Mouse (Mus musculus) forebrain, embryonic 13.5 days (tissue): ENCODE results near the gene Slc24a2. TPM values are rescaled to one million over a fixed set of nuclear protein-coding genes. Genes with fewer than 3 reads are reported as not detected.
A peak's percentile ranks its signal among the peaks of the same experiment; 100 is the strongest.

ENCODE experiments used
- ATAC-seq: fragments of 200-750 bp; cut with Nextera tagmentation; 2 replicates; pipeline ENCODE4 v1.8.0; 2017
- H3K27ac ChIP-seq: fragments of 300-500 bp; sonication (generic); 2 replicates; pipeline ENCODE4 v1.5.1; 2015; ENCODE audit warnings: inconsistent platforms, mild to moderate bottlenecking, moderate library complexity
- H3K27me3 ChIP-seq: fragments of 300-500 bp; sonication (generic); 2 replicates; pipeline ENCODE4 v1.6.1; 2015; ENCODE audit warnings: mild to moderate bottlenecking, inconsistent platforms
- H3K36me3 ChIP-seq: fragments of 300-500 bp; sonication (generic); 2 replicates; pipeline ENCODE4 v1.6.1; 2015; ENCODE audit warnings: mild to moderate bottlenecking, inconsistent platforms; ENCODE audit not compliant: poor library complexity, severe bottlenecking
- H3K4me1 ChIP-seq: fragments of 300-500 bp; sonication (generic); 2 replicates; pipeline ENCODE4 v1.6.1; 2015; ENCODE audit warnings: inconsistent platforms
- H3K4me2 ChIP-seq: fragments of 300-500 bp; sonication (generic); 2 replicates; pipeline ENCODE4 v1.6.1; 2015; ENCODE audit warnings: inconsistent platforms, mild to moderate bottlenecking, moderate library complexity
- H3K4me3 ChIP-seq: fragments of 300-500 bp; sonication (generic); 2 replicates; pipeline ENCODE4 v1.5.1; 2015; ENCODE audit warnings: mild to moderate bottlenecking, inconsistent platforms
- H3K9ac ChIP-seq: fragments of 300-500 bp; sonication (generic); 2 replicates; pipeline ENCODE4 v1.6.1; 2015; ENCODE audit warnings: mild to moderate bottlenecking, inconsistent platforms
- H3K9me3 ChIP-seq: fragments of 300-500 bp; sonication (generic); replicated peaks from 2 replicates; pipeline ENCODE4 v1.6.1; 2016; ENCODE audit warnings: inconsistent platforms
- WGBS: fragments of 180-500 bp; shearing (Covaris S2); methylation state at CpG from one replicate; pipeline ENCODE4 v1.1.7; 2015; 5-methylcytosine and 5-hydroxymethylcytosine counted together
- polyA plus RNA-seq: library from polyadenylated mRNA; unstranded; fragments of >200 nt; fragmentation: Nextera tagmentation; extraction: Ambion mirVana; gene quantifications from 2 replicates; pipeline ENCODE4 v1.2.1, GENCODE M21; 2015

Slc24a2 gene
- polyA plus RNA-seq, 1 experiment from 2014 or later = 0.83 TPM

GRCm38 (mm10) chr4:87184147-87184930, 45.9 kb downstream of the Slc24a2 start:
- Histone ChIP-seq H3K27ac (no peak overlapping the region), H3K4me3 (no peak overlapping the region), H3K36me3 (no peaks in the 10 kb centered on the region), H3K27me3 (no peaks in the 10 kb centered on the region; the same call in 1 of the 2 replicates), H3K4me1 (peaks cover 12% of the 10 kb centered on the region), H3K4me2 (no peak overlapping the region), H3K9me3 (no peaks in the 10 kb centered on the region), H3K9ac (no peak overlapping the region)
- WGBS = 49% methylated on average over 10 of the region's 10 CpGs
- peak; percentile 33; the same call in 1 of the 2 replicates for ATAC-seq

GRCm38 (mm10) chr4:87177116-87177515, 53.2 kb downstream of the Slc24a2 start:
- Histone ChIP-seq H3K27ac (no peak overlapping the region), H3K4me3 (no peak overlapping the region), H3K4me1 (peaks cover 5% of the 10 kb centered on the region; the same call in 1 of the 2 replicates), H3K9ac (no peak overlapping the region), H3K36me3 (no peaks in the 10 kb centered on the region), H3K9me3 (no peaks in the 10 kb centered on the region), H3K27me3 (no peaks in the 10 kb centered on the region), H3K4me2 (no peak overlapping the region)
- 65% methylated on average over 3 of the region's 3 CpGs for WGBS
- no peak for ATAC-seq

GRCm38 (mm10) chr4:87163945-87164344, 66.3 kb downstream of the Slc24a2 start:
- Histone ChIP-seq H3K4me1 (no peaks in the 10 kb centered on the region), H3K4me3 (no peak overlapping the region), H3K4me2 (no peak overlapping the region), H3K27ac (no peak overlapping the region), H3K9me3 (no peaks in the 10 kb centered on the region), H3K27me3 (no peaks in the 10 kb centered on the region), H3K9ac (no peak overlapping the region), H3K36me3 (no peaks in the 10 kb centered on the region)
- 93% methylated on average over 6 of the region's 6 CpGs for WGBS
- ATAC-seq = no peak

- Histone ChIP-seq H3K4me2 (no peak overlapping the region), H3K27me3 (no peaks in the 10 kb centered on the region), H3K27ac (no peak overlapping the region), H3K4me1 (no peaks in the 10 kb centered on the region), H3K9me3 (no peaks in the 10 kb centered on the region), H3K36me3 (no peaks in the 10 kb centered on the region), H3K9ac (no peak overlapping the region), H3K4me3 (no peak overlapping the region)
- 90% methylated on average over 4 of the region's 4 CpGs for WGBS
- no peak for ATAC-seq
These were observed 72.2 kb downstream of the Slc24a2 start for GRCm38 (mm10) chr4:87158053-87158452.

GRCm38 (mm10) chr4:87151990-87152389, 78.3 kb downstream of the Slc24a2 start:
- Histone ChIP-seq H3K4me3 (no peak overlapping the region), H3K27ac (no peak overlapping the region), H3K27me3 (no peaks in the 10 kb centered on the region), H3K4me1 (peaks cover 10% of the 10 kb centered on the region; the same call in 1 of the 2 replicates), H3K4me2 (no peak overlapping the region), H3K9ac (no peak overlapping the region), H3K9me3 (no peaks in the 10 kb centered on the region), H3K36me3 (no peaks in the 10 kb centered on the region)
- no peak for ATAC-seq
- 83% methylated on average over 7 of the region's 7 CpGs for WGBS

GRCm38 (mm10) chr4:87149584-87149983, 80.7 kb downstream of the Slc24a2 start:
- H3K4me1 ChIP-seq = peaks cover 10% of the 10 kb centered on the region; the same call in 1 of the 2 replicates
- H3K9ac ChIP-seq = no peak overlapping the region
- no peak overlapping the region for H3K27ac ChIP-seq
- no peaks in the 10 kb centered on the region for H3K9me3 ChIP-seq
- 0 out of 2 replicates have a peak, but pooled peaks have one; percentile 30 for ATAC-seq
- no peaks in the 10 kb centered on the region for H3K36me3 ChIP-seq
- whole genome bisulfite sequencing = 36% methylated on average over 2 of the region's 2 CpGs
- H3K4me3 ChIP-seq = no peak overlapping the region
- H3K4me2 ChIP-seq = no peak overlapping the region
- H3K27me3 ChIP-seq = no peaks in the 10 kb centered on the region

- Histone ChIP-seq H3K4me1 (peaks cover 19% of the 10 kb centered on the region), H3K36me3 (no peaks in the 10 kb centered on the region), H3K27me3 (no peaks in the 10 kb centered on the region), H3K4me3 (no peak overlapping the region), H3K9me3 (no peaks in the 10 kb centered on the region), H3K27ac (no peak overlapping the region), H3K4me2 (no peak overlapping the region), H3K9ac (no peak overlapping the region)
- 0 out of 2 replicates have a peak, but pooled peaks have one; percentile 13 for ATAC-seq
- 63% methylated on average over 12 of the region's 12 CpGs for WGBS
These were observed 88.5 kb downstream of the Slc24a2 start for GRCm38 (mm10) chr4:87141590-87142365.

- peaks cover 19% of the 10 kb centered on the region for H3K4me1 ChIP-seq
- no peaks in the 10 kb centered on the region for H3K36me3 ChIP-seq
- no peaks in the 10 kb centered on the region for H3K9me3 ChIP-seq
- H3K9ac ChIP-seq = no peak overlapping the region
- no peak overlapping the region for H3K27ac ChIP-seq
- ATAC-seq = peak; percentile 83
- H3K4me3 ChIP-seq = no peak overlapping the region
- H3K4me2 ChIP-seq = no peak overlapping the region
- H3K27me3 ChIP-seq = no peaks in the 10 kb centered on the region
- 49% methylated on average over 3 of the region's 3 CpGs for WGBS
These were observed 89.4 kb downstream of the Slc24a2 start for GRCm38 (mm10) chr4:87140901-87141300.

- no peak overlapping the region for H3K4me2 ChIP-seq
- no peak for ATAC-seq
- 91% methylated on average over 5 of the region's 5 CpGs for WGBS
- no peak overlapping the region for H3K4me3 ChIP-seq
- H3K4me1 ChIP-seq = no peaks in the 10 kb centered on the region
- no peaks in the 10 kb centered on the region for H3K27me3 ChIP-seq
- no peak overlapping the region for H3K27ac ChIP-seq
- H3K9me3 ChIP-seq = no peaks in the 10 kb centered on the region
- H3K9ac ChIP-seq = no peak overlapping the region
- no peaks in the 10 kb centered on the region for H3K36me3 ChIP-seq
These were observed 97.8 kb downstream of the Slc24a2 start for GRCm38 (mm10) chr4:87132525-87132924.

- no peak overlapping the region for H3K27ac ChIP-seq
- ATAC-seq = no peak
- no peaks in the 10 kb centered on the region for H3K36me3 ChIP-seq
- 75% methylated on average over 4 of the region's 4 CpGs for WGBS
- H3K4me3 ChIP-seq = no peak overlapping the region
- no peaks in the 10 kb centered on the region for H3K27me3 ChIP-seq
- no peak overlapping the region for H3K9ac ChIP-seq
- H3K9me3 ChIP-seq = no peaks in the 10 kb centered on the region
- no peaks in the 10 kb centered on the region for H3K4me1 ChIP-seq
- H3K4me2 ChIP-seq = no peak overlapping the region
These were observed 103.5 kb downstream of the Slc24a2 start for GRCm38 (mm10) chr4:87126756-87127155.

GRCm38 (mm10) chr4:87119758-87120157, 110.5 kb downstream of the Slc24a2 start:
- H3K4me3 ChIP-seq = no peak overlapping the region
- H3K4me2 ChIP-seq = no peak overlapping the region
- H3K27me3 ChIP-seq = no peaks in the 10 kb centered on the region
- H3K36me3 ChIP-seq = no peaks in the 10 kb centered on the region
- 48% methylated on average over 4 of the region's 4 CpGs for WGBS
- H3K27ac ChIP-seq = no peak overlapping the region
- ATAC-seq = 0 out of 2 replicates have a peak, but pooled peaks have one; percentile 19
- no peaks in the 10 kb centered on the region for H3K9me3 ChIP-seq
- H3K9ac ChIP-seq = no peak overlapping the region
- H3K4me1 ChIP-seq = 0 out of 2 replicates have a peak, but pooled peaks cover 5% of the 10 kb centered on the region

GRCm38 (mm10) chr4:87115726-87116125, 114.6 kb downstream of the Slc24a2 start:
- 62% methylated on average over 4 of the region's 4 CpGs for WGBS
- ATAC-seq = no peak

More at GRCm38 (mm10) chr4:87115726-87116125, 114.6 kb downstream of the Slc24a2 start:
- Histone ChIP-seq H3K27me3 (no peaks in the 10 kb centered on the region), H3K27ac (no peak overlapping the region), H3K4me3 (no peak overlapping the region), H3K4me2 (no peak overlapping the region), H3K9ac (no peak overlapping the region), H3K36me3 (no peaks in the 10 kb centered on the region), H3K4me1 (0 out of 2 replicates have a peak, but pooled peaks cover 5% of the 10 kb centered on the region), H3K9me3 (0 out of 2 replicates have a peak, but pooled peaks cover 4% of the 10 kb centered on the region)
